Mouse (Mus musculus) embryo, embryonic 11.5 days (tissue): ENCODE data around the gene Pilra.

ENCODE experiments used
- DNase-seq: peaks from one replicate; pipeline ENCODE4 v3.0.0-alpha.2; 2012; ENCODE audit warnings: low read depth, low spot score

Gene Pilra

DNA sequence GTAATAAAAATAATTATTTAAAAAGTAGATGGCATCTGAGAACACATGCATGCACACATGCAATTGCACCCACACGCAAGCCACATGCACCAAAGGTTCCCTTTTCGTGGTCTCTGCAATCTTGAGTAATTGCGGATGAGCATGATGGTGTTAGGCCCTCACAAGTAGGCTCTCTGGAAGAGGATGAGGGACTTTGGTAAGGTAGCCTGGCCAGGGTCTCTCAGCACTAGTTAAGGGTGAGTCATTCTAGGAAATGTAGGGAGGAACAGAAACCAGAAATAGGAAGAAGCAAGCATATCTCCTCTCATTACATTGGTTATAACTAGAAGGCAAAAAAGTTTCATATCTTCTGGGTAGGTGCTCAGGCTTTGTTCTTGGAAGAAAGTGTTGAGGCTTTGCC is 11.1 kb downstream of the Pilra start:
- DNase-seq, result no peak

DNA sequence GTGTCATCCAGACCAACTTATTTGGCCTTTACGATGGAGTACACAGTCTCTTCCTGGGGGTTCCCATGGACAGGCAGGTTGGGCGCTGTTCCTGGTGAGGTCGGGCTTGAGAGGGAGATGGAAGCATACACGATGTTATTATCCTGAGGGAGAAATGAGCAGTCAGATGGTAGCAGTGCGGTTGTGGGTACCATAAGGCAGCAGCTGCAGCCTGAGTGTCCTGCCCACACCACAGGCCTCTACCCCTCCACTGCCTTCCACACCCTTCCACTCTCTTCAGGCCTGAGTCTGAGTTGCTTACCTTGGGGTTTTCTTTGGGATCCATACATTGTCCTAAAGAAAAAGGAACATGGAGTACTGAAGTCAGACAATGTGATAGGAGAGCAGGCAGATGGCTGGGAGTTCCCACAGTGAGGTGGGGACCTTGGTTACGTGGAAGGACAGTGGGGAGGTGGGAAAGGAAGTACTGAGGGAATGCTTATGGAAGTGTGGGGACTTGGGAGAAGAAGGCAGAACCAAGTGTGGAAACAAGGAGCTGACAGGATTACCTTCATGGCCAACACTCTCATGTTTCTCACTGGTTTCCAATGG is 12.5 kb downstream of the Pilra start:
- DNase-seq, result no peak

DNA sequence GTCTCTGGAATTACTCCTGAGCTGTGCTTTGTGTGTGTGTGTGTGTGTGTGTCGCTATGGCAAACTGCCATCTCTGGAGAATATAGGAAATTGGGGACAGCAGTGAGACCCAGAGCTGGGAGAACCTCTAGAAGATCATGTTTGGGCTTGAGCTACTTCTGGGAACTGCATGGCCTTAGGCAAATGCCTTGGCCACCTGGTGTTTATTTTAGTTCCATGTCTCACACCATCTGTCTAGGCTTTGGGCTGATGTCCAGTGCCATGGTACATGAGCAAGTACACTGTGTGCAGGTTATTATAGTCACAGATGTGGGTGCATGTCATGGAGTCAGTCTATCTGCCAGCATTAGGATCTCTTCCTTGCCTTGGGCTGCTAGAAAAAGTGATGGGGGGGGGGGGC is 13.5 kb downstream of the Pilra start:
- DNase-seq, result no peak

DNA sequence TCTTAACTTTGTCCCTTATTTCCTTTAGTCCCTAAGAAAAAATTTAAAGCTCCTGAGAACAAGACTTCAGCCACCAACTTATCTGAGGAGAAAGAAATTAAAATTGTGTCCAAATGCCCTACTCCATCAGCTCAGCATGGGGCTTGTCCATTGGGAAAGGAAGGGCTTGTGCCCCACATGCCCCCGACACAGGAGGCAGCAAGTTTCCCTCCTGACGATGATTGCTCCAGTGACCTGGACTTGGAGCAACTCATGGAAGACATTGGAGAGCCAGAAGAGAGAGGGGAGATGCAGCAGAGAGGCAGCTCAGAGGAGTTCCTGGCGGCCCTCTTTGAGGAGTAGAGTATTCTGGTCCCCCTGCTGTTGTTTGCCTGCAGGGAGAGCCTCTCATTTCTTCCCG is 14.0 kb downstream of the Pilra start:
- no peak for DNase-seq

DNA sequence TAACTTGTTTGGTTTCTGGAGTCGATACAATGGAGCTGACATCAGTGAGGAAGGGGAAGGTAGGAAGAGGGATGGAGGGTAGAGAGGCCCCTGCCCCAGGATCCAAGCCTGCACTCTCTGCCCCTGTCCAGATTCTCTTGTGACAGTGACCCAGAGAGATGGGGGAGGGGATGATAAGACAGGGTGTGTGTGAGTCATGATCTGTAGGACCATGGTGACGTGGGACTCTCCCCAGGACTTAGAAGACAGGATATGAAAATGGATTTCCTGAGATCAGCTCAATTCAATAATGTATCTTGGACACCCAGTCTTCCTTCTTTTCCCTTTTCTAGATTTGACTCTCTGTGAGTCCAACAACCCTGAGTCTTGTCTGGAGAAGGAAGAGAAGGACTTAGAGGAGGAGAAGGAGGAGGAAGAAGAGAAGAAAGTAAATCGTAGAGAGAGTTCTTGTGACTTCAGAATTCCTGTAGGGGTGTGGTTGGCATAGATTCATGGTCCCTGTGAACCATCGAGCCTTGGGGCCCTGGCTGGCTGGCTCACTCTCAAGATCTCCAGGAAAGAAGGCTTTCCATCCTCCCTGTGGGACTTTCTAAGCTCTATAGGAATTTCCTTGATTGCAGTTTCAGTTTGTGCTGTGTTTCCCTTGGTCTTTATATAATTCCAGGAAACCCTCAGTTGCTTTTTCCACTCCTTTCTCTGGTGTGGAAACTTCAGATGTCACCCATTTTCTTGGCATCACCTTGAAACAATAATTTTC is 18.4 kb downstream of the Pilra start:
- no peak for DNase-seq

DNA sequence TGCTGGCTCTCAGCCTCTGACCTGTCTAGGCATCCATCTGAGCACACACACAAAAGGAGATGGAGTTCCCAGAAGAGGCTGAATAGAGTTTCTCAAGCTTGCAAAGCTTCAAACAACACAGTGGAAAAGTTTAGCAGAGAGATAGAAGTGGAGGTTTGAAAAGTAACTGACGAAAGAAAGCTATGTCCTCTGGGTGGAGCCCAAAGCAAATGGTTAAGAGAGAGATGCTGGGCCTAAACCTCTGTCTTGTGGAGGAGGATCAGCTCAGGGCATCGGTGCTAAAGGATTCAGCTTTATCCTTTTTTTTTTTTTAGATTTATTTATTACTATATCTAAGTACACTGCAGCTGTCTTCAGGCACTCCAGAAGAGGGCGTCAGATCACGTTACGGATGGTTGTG is 27.8 kb downstream of the Pilra start:
- no peak for DNase-seq

DNA sequence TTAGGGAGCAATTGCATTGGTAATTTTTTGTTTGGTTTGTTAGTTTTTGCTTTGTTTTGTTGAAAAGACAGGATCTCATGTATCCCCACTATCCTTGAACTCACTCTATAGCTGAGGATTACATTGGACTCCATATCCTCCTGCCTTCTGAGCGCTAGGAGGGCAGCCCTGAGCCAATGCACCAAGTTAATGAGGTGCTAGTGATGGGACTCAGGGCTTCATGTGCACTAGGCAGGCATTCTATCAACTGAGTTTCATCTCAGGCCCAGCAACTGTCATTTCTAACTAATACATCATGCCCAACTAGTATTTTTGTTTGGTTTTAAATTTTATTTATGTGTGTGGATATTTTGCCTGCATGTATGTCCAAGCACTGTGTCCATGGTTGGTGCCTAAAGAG is 29.9 kb downstream of the Pilra start:
- no peak for DNase-seq

DNA sequence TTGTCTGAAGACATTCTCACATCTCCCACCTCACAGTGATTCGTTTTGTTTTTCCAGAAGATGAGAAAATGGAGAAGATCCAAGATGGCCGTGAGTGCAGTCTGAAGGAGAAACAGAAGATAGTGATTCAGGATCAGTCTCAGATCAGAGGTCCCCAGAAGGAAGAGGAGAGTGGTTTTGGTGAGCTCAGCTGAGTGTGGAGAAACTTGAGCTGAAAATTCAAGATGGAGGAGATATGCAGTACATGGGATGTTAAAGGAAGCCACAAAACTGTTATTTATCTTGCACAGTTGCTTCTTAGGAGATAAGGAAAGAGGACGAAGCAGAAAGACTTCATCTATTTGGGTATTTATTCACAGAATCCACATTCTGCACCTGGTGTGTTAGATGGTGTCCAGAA is 35.2 kb downstream of the Pilra start:
- no peak for DNase-seq

DNA sequence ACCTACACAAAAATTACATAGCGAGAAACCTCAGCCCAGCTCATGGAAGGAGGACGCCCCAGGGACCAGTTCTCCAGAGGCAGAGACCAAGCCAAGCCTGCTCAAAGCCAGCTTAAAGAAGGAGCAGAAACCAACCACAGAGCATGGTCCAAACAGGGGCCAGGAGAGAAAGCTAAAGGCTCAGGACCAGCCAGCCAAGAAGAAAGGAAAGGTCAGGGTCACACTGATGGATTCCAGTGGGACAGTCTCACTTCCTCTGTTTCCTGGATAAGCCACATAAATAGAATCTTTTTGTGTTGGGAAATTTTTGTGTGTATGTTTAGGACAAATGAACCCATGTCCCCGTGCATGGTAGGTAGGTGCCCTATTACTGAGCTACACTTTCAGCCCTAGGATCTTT is 39.5 kb downstream of the Pilra start:
- DNase-seq, result no peak

DNA sequence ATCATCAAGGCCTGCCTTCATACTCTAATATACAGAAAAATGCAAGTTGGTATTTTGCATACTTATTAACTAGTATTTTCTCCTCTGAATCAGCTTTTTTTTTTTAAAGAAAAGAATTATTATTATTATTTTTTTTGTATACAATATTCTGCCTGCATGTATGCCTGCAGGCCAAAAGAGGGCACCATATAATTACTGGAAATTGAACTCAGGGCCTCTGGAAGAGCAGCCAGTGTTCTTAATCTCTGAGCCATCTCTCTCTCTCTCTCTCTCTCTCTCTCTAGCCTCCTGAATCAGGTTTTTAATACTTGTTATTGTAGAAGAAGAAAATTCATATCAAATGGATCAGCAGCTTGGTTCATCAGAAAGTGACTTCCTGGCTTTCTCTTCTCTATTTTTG is 44.5 kb downstream of the Pilra start:
- DNase-seq, result no peak

DNA sequence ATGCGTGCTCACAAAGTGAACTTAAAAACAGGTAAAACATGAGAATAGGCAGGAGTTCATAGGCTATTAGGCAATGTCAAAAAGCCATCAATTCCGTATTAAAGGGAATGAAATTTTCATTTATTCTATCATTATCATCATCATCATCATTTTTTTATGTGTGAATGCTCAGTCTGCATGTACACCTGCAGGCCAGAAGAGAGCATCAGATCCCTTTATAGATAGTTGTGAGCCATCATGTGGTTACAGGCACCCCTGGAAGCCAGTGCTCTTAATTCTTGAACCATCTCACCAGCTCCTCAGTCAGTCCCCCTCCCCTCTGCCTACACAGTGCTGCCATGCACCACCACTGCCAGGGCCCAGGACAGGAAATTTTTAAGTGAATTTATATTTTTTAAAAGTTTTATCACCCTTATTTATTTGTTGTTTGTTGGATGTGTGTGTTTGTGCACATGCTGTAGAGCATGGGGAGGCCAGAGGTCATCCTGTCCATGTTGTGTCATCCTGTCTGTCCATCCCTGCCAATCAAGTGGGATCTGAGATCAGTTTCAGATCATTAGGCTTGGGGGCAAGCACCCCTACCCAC is 47.0 kb downstream of the Pilra start:
- no peak for DNase-seq

DNA sequence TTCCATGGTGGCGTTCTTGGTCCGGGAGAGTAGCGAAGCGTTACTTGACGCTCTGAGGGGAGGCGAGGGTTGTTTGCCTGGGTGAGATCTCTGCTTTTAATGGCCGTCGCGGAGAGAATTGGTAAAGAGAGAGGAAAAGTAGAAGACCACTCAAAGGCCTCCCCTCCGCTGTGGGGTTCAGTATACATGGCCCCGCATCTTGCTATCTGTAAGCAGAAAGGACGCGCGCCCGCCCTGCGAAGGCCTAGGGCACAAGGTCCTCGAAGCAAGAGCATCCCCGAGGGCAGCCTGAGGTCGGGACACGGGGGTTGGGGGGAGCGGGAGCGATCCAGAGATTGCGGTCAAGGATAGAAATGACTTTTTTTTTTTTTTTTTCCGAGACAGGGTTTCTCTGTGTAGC is 47.9 kb downstream of the Pilra start:
- DNase-seq, result no peak

DNA sequence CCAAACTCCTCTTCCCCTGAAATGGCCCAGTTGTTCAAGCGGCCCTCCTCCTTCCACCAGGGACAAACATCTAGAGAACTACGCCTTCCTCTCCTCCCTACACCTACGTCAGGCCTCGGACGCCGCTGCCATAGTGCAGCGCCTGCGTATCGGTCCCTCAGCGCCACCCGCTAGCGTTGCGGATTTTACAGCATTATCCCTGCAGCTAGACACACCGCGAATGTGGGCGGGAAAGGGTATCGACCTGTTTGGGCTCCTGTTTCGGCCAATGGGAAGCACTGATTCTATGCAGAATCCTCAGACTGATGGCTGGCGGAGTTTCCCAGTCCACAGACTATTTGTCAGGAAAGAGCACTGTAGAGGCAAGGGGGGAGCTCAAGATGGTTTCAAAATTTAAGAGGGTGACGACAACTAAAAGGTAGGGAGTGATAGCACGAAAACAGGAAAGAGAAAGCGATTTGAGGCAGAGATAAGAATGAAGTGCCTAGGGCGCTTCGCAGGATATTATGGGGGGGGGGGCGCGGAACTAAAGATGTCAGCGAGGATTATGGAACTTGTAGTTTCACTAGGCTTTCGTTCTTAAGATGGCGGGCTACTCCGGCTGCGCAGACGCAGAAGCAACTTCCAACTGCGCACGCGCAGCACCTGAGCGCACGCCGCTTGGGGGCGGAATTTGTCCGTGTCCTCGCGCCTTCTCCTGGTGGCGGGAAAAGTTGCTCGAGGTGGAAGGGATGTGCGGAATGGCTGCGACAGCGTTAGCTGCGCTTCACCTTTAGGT is 48.7 kb downstream of the Pilra start, which contains the start of the genes Mepce and Zcwpw1:
TSS of gene Mepce (minus strand) at position 505 of the 778 bp plus-strand sequence.
TSS of gene Zcwpw1 (plus strand) at position 648 of the 778 bp plus-strand sequence.
- DNase-seq, result peak; percentile 96

DNA sequence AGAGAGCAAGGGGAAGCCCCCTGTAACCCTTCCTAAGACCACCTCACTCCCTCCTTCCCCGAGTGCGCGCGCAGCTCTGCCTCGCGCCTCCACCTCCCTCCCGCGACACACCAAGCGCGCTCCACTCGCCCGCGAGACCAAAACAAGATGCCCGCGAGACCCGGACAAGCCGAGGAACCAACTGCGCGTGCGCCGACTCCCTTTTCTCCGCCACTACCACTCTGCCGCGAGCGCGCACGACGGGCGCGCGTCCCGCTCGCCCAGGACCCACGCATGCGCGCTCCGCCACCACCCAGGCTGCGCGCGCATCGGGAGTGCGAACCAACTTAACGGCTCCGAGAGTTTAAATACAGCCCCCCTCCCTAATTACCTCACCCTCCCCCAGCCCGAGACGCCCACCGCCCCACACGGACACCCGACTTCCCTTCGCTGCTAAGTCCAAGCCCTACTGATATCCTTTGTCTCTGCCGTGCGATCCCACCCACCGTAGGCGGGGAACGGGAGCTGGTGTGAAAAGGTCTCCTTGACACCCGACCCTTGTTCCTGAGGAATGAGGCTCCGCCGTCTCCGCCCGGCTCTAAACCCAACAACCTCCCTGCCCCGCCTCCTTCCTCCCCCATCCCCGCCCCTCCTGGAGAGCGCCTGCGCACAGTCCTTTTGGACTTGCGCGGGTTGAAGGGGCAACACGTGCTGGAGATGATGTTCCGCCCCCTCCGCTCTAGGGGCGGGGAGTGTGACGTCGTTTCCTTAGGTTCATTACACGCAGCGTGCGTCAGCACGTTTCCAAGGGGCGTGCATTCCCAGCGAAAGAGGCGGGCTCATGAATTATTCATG is 49.8 kb downstream of the Pilra start:
- DNase-seq, result peak; percentile 100

DNA sequence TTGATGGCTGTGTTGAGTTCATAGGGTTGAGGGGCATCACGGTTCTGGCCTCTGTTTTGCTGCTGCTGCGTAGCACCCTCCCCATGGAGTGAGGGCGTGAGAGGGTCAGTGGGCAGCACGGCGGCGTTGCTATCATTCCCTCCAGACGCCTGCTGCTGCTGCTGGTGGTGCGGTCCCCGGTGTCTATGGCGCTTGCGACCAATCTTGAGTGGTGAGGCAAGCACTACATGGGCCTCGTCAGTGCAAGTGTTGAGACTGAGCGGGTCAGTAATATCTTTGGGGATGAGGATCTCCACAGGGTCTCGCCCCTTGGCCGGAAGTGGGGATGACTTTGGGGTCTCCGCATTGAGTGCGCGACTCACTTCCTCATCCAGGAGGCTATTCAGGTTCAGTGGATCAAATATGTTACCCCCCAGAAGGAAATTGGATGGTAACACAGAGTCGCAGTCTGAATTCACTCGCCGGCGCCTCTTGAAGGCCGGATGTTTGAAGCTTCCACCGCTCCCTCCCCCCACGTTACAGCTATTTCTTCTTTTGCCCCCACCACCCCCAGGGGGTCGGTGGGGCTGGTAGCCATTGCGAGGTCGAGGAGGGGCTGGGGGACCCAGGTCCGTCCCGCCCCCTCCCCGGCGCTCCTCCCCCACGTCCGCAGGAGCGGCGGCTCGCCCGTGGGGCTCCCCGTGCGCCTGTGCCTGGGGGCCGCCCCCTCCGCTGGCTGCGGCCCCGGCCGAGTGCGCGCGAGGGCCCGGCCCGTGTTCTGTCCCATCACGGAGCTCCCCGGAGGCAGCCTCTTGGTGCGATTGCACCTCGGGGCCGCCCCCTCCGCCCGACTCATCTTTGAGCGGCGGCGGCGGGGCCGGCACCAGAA is 50.7 kb downstream of the Pilra start:
- no peak for DNase-seq

DNA sequence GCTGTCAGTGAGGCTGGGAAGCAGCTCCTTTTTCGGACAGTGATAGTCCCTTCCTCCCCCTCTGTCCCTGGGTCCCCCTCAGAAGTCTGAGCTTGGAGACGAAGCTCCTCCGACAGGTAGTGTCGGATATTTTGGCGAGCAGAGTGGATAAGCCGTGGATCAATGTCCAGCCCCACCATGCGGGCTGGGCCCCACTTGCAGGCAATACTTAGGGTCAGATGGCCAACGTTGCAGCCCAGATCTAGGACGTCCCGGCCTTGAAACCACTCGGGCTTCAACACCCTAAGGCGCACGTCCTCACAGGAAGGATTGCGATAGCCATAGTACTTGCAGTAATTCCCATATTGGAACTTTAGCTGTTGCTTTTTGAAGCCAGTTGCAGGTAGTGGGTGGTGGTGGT is 51.5 kb downstream of the Pilra start:
- DNase-seq, result no peak

DNA sequence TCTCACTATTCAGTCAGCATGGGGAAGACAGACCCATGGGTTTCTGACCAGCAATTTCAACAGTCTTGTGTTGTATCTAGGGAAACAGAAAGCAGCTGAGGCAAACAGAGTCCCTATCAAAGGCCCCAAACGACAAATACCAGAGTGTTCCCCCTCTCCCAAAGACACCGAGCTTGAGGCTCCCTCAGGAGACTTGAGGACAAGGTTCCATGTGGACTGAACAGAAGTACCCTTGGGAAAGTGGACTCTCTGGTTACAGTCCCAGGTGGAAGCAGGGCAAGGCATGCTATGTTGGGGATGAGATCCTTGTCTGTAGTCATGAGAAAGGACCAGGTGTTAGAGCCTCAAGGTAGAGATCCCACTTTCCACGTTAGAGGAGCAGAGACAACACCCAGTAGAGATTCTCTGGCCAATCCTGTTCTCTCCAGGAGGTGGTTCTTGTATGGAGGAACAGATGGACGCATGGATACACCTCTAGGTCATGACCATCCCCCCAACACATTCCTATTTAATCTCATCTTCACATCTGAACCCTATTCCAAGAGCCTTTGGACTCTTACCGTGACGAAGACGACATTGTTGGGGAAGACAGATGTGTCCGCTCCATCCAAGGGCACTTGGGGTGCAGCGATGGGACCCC is 52.1 kb downstream of the Pilra start:
- DNase-seq, result no peak

DNA sequence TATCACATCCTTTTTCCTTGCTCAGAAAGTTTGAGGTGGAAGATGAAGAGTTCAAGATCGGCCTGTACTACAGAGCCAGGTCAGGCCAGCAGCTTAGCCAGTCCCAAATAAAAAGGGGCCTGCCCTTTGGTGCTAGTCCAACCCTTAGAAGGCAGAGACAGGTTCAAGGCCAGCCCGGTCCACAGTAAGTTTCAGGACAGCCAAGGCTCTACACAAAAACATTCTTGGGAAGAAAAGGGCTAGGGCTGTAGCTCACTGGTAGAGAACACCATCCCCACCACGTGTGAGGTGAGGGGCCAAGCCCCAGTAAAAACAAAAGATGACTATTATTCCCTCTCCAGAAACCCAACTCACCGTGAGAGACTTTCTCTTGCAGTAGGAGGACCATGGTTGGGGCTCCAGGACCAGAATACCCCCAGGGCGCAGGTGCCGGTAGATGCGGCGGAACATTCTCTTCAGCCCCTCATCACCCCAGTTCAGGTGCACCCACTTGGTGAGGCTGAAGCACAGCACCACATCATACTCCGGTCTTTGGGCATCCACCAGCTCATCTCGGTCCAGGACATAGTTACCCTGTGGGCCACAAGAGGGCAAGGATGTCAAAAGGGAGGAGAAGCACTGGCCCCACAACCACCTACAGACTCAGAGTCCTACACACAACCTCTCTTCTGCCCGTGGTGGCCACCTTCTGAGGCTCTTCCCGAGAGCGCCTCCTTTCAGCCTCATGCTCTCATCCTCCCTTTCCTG is 53.1 kb downstream of the Pilra start:
- DNase-seq, result no peak

DNA sequence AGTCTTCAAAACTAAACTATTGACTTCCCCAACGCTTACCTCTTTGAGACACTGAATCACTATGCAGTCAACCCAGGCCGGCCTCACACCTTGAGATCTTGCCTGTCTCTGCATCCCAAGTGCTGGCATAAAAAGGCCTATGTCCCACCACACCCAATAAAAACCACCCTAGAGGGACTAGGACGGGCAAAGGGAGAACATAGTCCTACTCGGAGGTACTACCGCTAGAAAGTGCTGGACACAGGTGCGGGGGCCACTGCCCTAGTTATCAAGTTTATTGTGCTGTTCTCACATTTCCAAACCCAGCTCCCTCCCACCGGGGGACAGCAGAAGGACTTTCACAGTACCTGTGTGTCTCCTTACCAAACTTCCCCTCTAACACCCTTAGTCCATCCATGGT is 54.4 kb downstream of the Pilra start:
- no peak for DNase-seq
